In genomic region chr6:145864171-145864570, GRCm38 (mm10) we compare ENCODE assay signal across 8 mouse cellular contexts. TPM values are rescaled to one million over a fixed set of nuclear protein-coding genes. Genes with fewer than 3 reads are reported as not detected.
A peak's percentile ranks its signal among the peaks of the same experiment; 100 is the strongest.
DNase-seq lines count a peak whose midpoint lies in the region; ATAC-seq and TF ChIP-seq lines count a peak whose summit lies in the region.

No protein-coding gene starts in this region.

- H3K9me3 ChIP-seq in kidney, embryonic 14.5 days (ENCODE audit: control insufficient read depth, low read length) = no peaks in the 10 kb centered on the region
- H3K9me3 ChIP-seq in hindbrain, embryonic 11.5 days (ENCODE audit: control insufficient read depth, low read length) = no peaks in the 10 kb centered on the region
- H3K9me3 ChIP-seq in midbrain, embryonic 14.5 days (ENCODE audit: control insufficient read depth, low read length) = no peaks in the 10 kb centered on the region

- H3K9ac ChIP-seq in kidney, embryonic 14.5 days (ENCODE audit: low read depth, low read length) = peak overlapping the region; percentile 64; the same call in 1 of the 2 replicates
- no peak overlapping the region for H3K9ac ChIP-seq in hindbrain, embryonic 11.5 days (ENCODE audit: low read depth, low read length)
- H3K9ac ChIP-seq in midbrain, embryonic 14.5 days (replicated peaks; ENCODE audit: low read length) = no peak overlapping the region

- peak overlapping the region; percentile 90 for H3K4me2 ChIP-seq in kidney, embryonic 14.5 days (replicated peaks; ENCODE audit: low read depth, low read length)
- peak overlapping the region; percentile 80; the same call in 1 of the 2 replicates for H3K4me2 ChIP-seq in hindbrain, embryonic 11.5 days (replicated peaks; ENCODE audit: low read depth, low read length)
- H3K4me2 ChIP-seq in midbrain, embryonic 14.5 days (ENCODE audit: low read length) = peak overlapping the region; percentile 100

- H3K36me3 ChIP-seq in kidney, embryonic 14.5 days (ENCODE audit: control insufficient read depth, insufficient read depth, low read length) = no peaks in the 10 kb centered on the region
- no peaks in the 10 kb centered on the region for H3K36me3 ChIP-seq in hindbrain, embryonic 11.5 days (ENCODE audit: control insufficient read depth, insufficient read depth, low read length)
- no peaks in the 10 kb centered on the region for H3K36me3 ChIP-seq in midbrain, embryonic 14.5 days (ENCODE audit: control insufficient read depth, insufficient read depth, low read length)

- peaks cover 19% of the 10 kb centered on the region for H3K4me1 ChIP-seq in kidney, embryonic 14.5 days (ENCODE audit: control insufficient read depth, insufficient read depth, low read length)
- H3K4me1 ChIP-seq in bone marrow macrophage, adult 2 months (ENCODE audit: control insufficient read depth, insufficient read depth, low read length) = peaks cover 15% of the 10 kb centered on the region
- peaks cover 9% of the 10 kb centered on the region for H3K4me1 ChIP-seq in hindbrain, embryonic 11.5 days (replicated peaks; ENCODE audit: control insufficient read depth, insufficient read depth, low read length)
- H3K4me1 ChIP-seq in midbrain, embryonic 14.5 days (ENCODE audit: control insufficient read depth, insufficient read depth, low read length) = peaks cover 18% of the 10 kb centered on the region

- no peak for TF ChIP-seq POLR2A in bone marrow macrophage, adult 2 months (IDR thresholded peaks at IDR 0.05; ENCODE audit: borderline replicate concordance, low read depth, low read length)

- no peak for ATAC-seq in kidney, embryonic 14.5 days (ENCODE audit: low FRiP score, low TSS enrichment)
- ATAC-seq in hindbrain, embryonic 11.5 days (ENCODE audit: low FRiP score) = no peak
- no peak for ATAC-seq in midbrain, embryonic 14.5 days (ENCODE audit: low FRiP score, low TSS enrichment)

- H3K4me3 ChIP-seq in kidney, embryonic 14.5 days (ENCODE audit: low read length) = peak overlapping the region; percentile 59
- peak overlapping the region; percentile 93 for H3K4me3 ChIP-seq in bone marrow macrophage, adult 2 months (ENCODE audit: insufficient read depth, low read length)
- peak overlapping the region; percentile 55 for H3K4me3 ChIP-seq in hindbrain, embryonic 11.5 days (ENCODE audit: low read depth, low read length)
- peak overlapping the region; percentile 61 for H3K4me3 ChIP-seq in midbrain, embryonic 14.5 days (replicated peaks; ENCODE audit: low read depth, low read length)

- peaks cover 37% of the 10 kb centered on the region for H3K27me3 ChIP-seq in kidney, embryonic 14.5 days (ENCODE audit: control insufficient read depth, insufficient read depth, low read length)
- peaks cover 43% of the 10 kb centered on the region for H3K27me3 ChIP-seq in hindbrain, embryonic 11.5 days (ENCODE audit: control insufficient read depth, insufficient read depth, low read length)
- H3K27me3 ChIP-seq in midbrain, embryonic 14.5 days (ENCODE audit: control insufficient read depth, insufficient read depth, low read length) = peaks cover 55% of the 10 kb centered on the region

- TF ChIP-seq CTCF in bone marrow macrophage, adult 2 months (IDR thresholded peaks at IDR 0.05; ENCODE audit: low read depth, low read length) = no peak

- DNase-seq in kidney, postnatal 36 days = no peak
- DNase-seq in hindbrain, embryonic 11.5 days (ENCODE audit: low spot score) = no peak
- no peak for DNase-seq in midbrain, embryonic 14.5 days
- no peak for DNase-seq in frontal cortex, postnatal 10 days (ENCODE audit: low spot score in 2 of 2)
- no peak for DNase-seq in layer of hippocampus, adult 8-10 months (ENCODE audit: low spot score in 2 of 2)
- DNase-seq in spleen, postnatal 36 days (ENCODE audit: low spot score in 2 of 2) = no peak

- H3K27ac ChIP-seq in kidney, embryonic 14.5 days (ENCODE audit: low read depth, low read length) = no peak overlapping the region
- H3K27ac ChIP-seq in bone marrow macrophage, adult 2 months (ENCODE audit: insufficient read depth, low read depth, low read length) = peak overlapping the region; percentile 93
- no peak overlapping the region for H3K27ac ChIP-seq in hindbrain, embryonic 11.5 days (ENCODE audit: low read depth, low read length)
- H3K27ac ChIP-seq in midbrain, embryonic 14.5 days (replicated peaks; ENCODE audit: low read depth, low read length) = 0 out of 2 replicates have a peak overlapping the region, but pooled peaks have one; percentile 57

- WGBS in kidney, embryonic 14.5 days = 1% methylated on average over 8 of the region's 8 CpGs
- 3% methylated on average over 8 of the region's 8 CpGs for WGBS in hindbrain, embryonic 11.5 days
- 3% methylated on average over 8 of the region's 8 CpGs for WGBS in midbrain, embryonic 14.5 days

RNA-seq across cellular contexts. Expression of gene Bhlhe41, which starts 1.2 kb away (rescaled TPM):
- 0.73 and 1.2 TPM in 2 replicates for polyA plus RNA-seq in kidney, embryonic 14.5 days (2014; fragmentation: Nextera tagmentation; extraction: Ambion mirVana)
- polyA plus RNA-seq in bone marrow macrophage, adult 2 months (2012; ENCODE audit: insufficient read depth, insufficient read length, missing spikeins) = 40.5 and 50.0 TPM in 2 replicates
- 1.5 and 1.8 TPM in 2 replicates for polyA plus RNA-seq in hindbrain, embryonic 11.5 days (2014; fragmentation: Nextera tagmentation; extraction: Ambion mirVana)
- 5.9 and 6.4 TPM in 2 replicates for polyA plus RNA-seq in midbrain, embryonic 14.5 days (2014; fragmentation: Nextera tagmentation; extraction: Ambion mirVana)
- total RNA-seq in layer of hippocampus, adult 8-10 months (2022) = 10 to 100 TPM; 56.4 to 70.3 (median 63.4) TPM

Comparison
In these comparisons a context has a peak if more than half of its experiments do, and no peak if none do; other contexts are left out.
1. H3K27ac ChIP-seq: peak in bone marrow macrophage, adult 2 months (single experiment) and midbrain, embryonic 14.5 days (single experiment); none in kidney, embryonic 14.5 days (single experiment) and hindbrain, embryonic 11.5 days (single experiment).
2. Peak in every context shown above with its lines, with median percentiles within 50 percentile points of each other: H3K4me2 ChIP-seq and H3K4me3 ChIP-seq.